Mouse (Mus musculus): ENCODE results near the gene Acsl5.

Gene Acsl5

DNA sequence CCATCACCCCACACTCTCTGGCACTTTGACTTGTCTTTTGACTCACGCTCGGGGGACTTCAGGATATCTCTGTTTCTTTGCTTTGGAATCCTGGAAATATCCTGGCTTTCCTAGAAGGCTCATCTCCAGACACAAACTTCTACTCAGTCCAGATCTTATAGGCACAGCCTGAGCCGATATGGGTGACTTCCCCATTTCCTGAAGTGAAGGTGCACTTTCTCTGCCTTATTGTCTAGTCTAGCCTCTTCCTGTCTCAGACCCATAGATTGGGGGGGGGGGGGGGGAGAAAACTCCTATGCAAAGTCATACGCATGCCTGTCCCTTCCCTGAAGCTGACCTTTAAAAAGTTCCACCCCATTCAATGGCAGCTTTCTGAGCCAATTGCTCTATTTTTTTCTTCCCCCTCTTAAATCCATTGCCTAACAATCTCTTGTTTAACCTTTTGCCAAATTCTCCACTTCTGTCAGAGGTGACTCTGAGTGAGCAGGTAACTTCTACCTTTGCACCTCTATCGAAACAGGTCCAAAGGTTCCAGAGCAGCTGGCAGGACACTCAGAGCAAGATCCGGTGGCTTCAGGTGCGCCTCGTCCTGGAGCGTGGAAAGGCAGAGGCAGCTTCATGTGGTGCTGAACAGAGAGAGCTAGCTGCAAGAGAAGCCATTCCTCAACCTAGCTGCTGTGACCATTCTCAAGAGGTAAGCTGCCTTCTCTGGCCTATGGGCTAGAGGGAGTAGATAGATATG is at the start of gene Acsl5:
TSS of gene Acsl5 (plus strand) at position 556 of the 742 bp plus-strand sequence.
- no peak for DNase-seq (ENCODE audit: low read depth, low spot score)

GRCm38 (mm10) chr19:55206482-55207138 is 45.1 kb upstream of the Acsl5 start:
- peak; percentile 80 for DNase-seq (ENCODE audit: low read depth, low spot score)

DNA sequence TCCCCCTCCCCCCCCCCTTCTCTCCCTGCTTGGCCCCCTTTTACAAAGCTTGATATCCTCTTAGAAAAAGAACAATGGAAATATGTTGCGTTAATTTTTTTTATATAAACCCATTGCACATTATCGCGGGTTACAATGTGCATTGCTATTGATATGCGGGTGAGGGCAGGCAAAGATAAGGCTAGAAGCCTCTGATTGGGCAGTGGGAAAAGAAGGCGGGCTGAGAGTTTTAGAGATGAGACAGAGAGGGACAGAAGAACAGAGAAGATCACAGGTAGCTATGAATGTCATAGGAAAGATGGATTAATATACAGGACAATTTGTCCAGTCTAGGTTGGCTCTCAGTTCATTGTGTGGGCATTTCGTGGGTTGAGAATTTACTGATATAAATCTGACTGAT is 44.5 kb upstream of the Acsl5 start:
- no peak for DNase-seq (ENCODE audit: low read depth, low spot score)

- no peak for DNase-seq (ENCODE audit: low read depth, low spot score)
Observed at GRCm38 (mm10) chr19:55207746-55208538, 43.8 kb upstream of the Acsl5 start.

GRCm38 (mm10) chr19:55208654-55209053 is 43.1 kb upstream of the Acsl5 start:
- DNase-seq (ENCODE audit: low read depth, low spot score) = no peak

DNA sequence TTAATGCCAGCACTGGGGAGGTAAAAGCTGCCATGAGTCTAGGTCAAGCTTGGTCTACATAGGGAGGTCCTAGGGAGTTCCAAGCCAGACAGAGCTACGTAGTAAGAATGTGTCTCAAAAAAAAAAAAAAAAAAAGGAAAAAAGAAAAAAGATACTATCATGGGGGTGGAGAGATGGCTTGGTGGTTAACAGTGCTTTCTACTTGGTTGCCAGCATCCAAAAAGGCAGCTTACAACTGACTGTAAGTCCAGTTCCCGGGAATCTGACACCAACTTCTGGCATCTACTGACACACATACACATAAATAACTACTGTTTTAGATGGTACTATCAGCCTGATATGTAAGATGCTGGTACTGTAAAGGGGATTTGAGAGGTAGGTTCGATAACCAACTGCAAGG is 42.7 kb upstream of the Acsl5 start:
- no peak for DNase-seq (ENCODE audit: low read depth, low spot score)

GRCm38 (mm10) chr19:55211698-55212097 is 40.0 kb upstream of the Acsl5 start:
- DNase-seq (ENCODE audit: low read depth, low spot score) = no peak

DNA sequence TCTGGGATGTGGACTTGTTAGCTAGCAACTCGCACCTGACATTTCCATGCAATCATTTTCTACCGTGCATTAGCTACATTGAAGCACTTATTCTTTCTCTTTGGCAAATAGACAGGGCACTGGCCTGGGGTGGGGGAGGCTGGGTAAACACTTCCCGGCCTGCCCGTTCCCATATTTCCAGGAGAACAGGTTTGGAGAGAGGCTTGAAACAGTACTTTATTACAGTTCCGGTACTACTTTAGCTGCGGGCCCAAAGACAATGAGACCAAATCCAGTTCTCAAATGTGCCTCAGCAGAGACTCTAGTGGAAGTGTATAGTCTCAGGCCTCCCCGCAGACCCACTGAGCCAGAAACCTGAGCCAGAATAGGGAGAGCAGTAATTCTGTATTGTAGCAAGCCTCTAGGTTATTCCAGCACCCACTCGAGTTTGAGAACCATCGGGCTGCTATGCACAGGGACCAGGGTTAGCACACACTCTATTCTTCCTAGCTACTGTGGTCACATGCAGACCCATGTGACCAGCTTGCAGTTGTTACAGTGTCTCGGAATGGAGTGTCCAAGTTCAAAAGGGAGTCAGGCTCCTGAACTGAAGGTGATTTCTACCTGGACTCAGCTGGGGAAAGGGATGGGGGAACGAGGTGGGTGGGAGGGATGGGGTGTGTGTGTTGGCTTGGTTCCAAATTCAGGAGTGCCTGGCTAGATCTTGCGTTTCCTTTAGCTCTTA is 38.0 kb upstream of the Acsl5 start:
- peak; percentile 44 for DNase-seq (ENCODE audit: low read depth, low spot score)

GRCm38 (mm10) chr19:55216876-55217275 is 34.9 kb upstream of the Acsl5 start:
- DNase-seq (ENCODE audit: low read depth, low spot score) = no peak

GRCm38 (mm10) chr19:55217365-55217764 is 34.4 kb upstream of the Acsl5 start:
- peak; percentile 93 for DNase-seq (ENCODE audit: low read depth, low spot score)

DNA sequence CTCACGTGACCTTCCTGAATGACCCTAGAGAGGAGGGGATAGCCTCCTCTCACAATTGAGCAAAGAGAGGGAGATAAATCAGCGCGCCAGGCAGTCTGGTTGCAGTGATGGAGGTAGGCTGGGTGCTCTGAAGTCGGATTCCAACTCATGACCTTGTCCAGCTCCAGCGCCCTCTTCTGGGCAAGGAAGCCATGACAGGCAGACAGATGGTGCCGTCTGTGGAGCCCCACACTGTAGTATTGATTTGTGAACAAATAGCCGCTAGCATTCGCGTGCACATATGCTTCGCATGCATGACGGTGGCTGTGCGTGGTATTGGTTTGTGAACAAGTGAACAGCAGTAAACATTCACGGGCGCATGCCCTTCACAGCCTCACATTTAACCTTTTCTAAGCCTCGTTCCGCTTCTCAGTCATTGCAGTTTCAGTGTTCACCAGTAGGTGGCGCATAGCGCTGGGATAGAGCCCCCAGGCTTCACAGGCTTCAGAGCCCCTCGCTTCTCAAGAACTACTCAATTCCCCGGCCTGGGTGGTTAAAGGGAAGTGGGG is 33.5 kb upstream of the Acsl5 start:
- DNase-seq (ENCODE audit: low read depth, low spot score) = peak; percentile 86

DNA sequence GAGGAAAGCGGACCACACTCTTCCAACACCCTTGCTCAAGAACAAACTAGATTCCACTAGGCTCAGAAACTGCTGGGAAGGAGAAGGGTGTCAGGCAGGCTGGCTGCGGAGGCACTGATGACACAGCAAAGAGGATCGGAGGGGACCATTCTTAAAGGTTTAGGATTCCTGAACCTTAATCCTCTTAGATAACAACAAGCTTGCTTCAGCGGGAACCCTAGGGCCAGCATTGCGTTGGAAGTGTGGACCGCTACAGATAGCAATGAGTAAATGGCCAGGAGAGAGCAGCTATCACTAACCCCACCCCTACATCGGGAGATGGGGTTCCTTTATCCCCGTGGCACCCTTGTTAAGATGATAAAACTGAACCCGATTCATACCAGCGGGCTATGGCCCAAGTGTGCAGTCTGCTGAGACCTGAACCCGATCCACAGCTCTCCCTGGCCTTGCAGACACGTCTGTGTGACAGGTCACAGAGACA is 33.0 kb upstream of the Acsl5 start:
- DNase-seq (ENCODE audit: low read depth, low spot score) = no peak

DNA sequence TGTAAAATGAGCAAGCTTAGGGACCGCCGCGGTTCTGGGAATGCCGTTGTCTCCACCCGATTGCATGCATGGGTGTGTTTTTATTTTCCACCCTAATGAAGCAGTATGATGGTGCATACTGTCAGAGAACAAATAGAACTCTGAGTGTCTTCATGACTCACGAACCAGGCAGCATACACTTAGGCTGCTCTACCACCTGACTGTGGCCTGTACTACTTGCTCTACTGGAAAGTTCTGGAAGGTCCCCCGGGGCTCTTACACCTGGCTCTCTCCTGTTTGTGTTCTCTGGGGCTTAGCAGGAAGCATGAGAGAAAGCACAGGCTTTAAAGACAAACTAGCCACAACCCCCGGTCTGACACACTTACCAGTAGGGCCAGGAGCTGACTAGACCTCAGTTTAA is 32.4 kb upstream of the Acsl5 start:
- DNase-seq (ENCODE audit: low read depth, low spot score) = peak; percentile 49

GRCm38 (mm10) chr19:55221208-55221607 is 30.5 kb upstream of the Acsl5 start:
- peak; percentile 84 for DNase-seq (ENCODE audit: low read depth, low spot score)

DNA sequence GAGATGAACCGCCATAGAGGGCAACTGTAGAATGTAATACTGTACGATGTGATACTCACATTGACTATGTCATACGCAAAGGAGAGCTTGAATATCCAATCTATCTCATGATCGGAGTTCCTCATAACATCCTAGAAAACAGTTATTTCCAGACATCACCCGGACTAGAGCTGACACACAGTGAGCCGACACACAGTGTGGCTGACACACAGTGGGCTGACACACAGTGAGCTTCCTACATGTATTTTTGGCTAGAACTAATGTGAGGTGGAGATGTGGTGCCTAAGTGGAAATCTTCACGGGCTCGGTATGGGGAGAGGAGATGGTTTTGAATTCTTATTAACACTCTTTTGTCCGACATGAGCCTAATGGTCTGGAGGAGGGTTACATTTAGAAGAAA is 29.5 kb upstream of the Acsl5 start:
- no peak for DNase-seq (ENCODE audit: low read depth, low spot score)

GRCm38 (mm10) chr19:55226621-55227020 is 25.1 kb upstream of the Acsl5 start:
- no peak for DNase-seq (ENCODE audit: low read depth, low spot score)

- DNase-seq (ENCODE audit: low read depth, low spot score) = no peak
Observed at GRCm38 (mm10) chr19:55227135-55227534, 24.6 kb upstream of the Acsl5 start.

DNA sequence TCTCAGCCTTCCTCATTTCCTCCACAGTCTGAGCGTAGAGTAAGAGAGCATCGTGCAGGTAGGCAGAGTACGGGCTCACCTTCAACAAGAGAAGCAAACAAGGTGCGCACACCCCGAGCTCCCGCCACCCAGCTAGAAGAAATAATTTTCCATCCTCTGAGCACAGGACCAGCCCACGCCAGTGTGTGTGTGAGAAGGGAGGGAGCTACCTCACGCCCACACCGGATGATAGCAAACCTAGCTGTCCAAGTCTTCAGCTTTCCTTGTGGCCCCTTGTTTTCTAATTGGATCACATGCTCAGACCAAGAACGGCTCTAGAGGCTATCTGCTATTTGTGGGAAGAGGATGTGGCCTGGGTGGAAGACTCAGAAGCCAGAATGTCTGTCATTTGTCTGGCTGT is 20.7 kb upstream of the Acsl5 start:
- peak; percentile 71 for DNase-seq (ENCODE audit: low read depth, low spot score)

DNA sequence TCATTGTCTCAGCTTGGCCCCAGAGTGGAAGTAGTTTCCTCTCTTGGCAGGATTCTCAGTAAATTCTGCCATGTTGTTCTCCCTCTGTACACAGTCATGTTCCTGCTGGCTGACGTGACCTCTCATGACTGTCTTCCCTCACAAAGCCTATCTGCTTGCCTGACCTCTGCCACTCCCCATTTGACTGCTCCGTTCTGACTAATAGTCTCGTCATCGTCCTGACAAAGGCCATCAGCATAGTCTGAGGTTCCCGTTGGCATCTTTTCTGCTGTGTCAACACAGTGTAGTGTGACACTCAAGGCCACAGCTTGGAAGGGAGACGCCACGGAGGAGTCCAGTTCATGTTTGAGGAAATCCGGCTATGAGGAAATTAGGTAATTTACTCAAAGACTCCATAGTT is 19.6 kb upstream of the Acsl5 start:
- no peak for DNase-seq (ENCODE audit: low read depth, low spot score)

DNA sequence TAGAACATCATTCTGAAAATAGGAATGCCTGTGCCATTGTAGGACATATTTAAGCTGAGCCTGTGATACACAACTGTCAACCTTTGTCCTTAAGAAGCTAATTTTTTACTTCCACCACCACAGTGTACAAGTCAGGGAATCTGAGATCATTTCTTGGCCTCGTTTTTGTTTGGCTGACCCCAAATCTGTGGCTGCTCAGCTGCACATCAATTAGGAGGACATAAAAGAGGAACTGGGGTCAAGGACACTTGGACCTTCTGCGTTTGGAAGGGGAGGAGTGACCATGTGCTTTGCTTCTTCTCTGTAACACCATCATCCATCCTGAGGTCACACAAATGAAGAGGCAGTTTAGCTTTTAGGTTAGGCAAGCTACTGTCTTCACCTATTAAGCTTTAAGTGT is 15.7 kb upstream of the Acsl5 start:
- no peak for DNase-seq (ENCODE audit: low read depth, low spot score)

GRCm38 (mm10) chr19:55236564-55236963 is 15.2 kb upstream of the Acsl5 start:
- DNase-seq (ENCODE audit: low read depth, low spot score) = peak; percentile 87
